Mouse (Mus musculus) kidney, embryonic 14.5 days (tissue): ENCODE results near the gene P2rx5. TPM values are rescaled to one million over a fixed set of nuclear protein-coding genes. Genes with fewer than 3 reads are reported as not detected.

Source experiments
- ATAC-seq: fragments of 200-750 bp; cut with Nextera tagmentation; 2 replicates; pipeline ENCODE4 v1.8.0; 2017; ENCODE audit warnings: moderate number of reproducible peaks, mild to moderate bottlenecking, moderate TSS enrichment, moderate library complexity; ENCODE audit not compliant: low FRiP score, low TSS enrichment
- H3K27ac ChIP-seq: fragments of 300-500 bp; sonication (generic); 2 replicates; pipeline ENCODE4 v1.5.1; 2014; ENCODE audit warnings: low read depth, mild to moderate bottlenecking, low read length, moderate library complexity, mixed read lengths
- H3K27me3 ChIP-seq: fragments of 300-500 bp; sonication (generic); 2 replicates; pipeline ENCODE4 v1.6.1; 2014; ENCODE audit warnings: mild to moderate bottlenecking, low read length; ENCODE audit not compliant: control insufficient read depth, insufficient read depth
- H3K36me3 ChIP-seq: fragments of 300-500 bp; sonication (generic); 2 replicates; pipeline ENCODE4 v1.6.1; 2014; ENCODE audit warnings: low read length, mixed read lengths; ENCODE audit not compliant: control insufficient read depth, insufficient read depth
- H3K4me1 ChIP-seq: fragments of 300-500 bp; sonication (generic); 2 replicates; pipeline ENCODE4 v1.6.1; 2014; ENCODE audit warnings: low read length, mixed read lengths; ENCODE audit not compliant: control insufficient read depth, insufficient read depth
- H3K4me2 ChIP-seq: fragments of 300-500 bp; sonication (generic); replicated peaks from 2 replicates; pipeline ENCODE4 v1.6.1; 2014; ENCODE audit warnings: low read depth, mild to moderate bottlenecking, low read length
- H3K4me3 ChIP-seq: fragments of 300-500 bp; sonication (generic); 2 replicates; pipeline ENCODE4 v1.5.1; 2014; ENCODE audit warnings: mild to moderate bottlenecking, low read length
- H3K9ac ChIP-seq: fragments of 300-500 bp; sonication (generic); 2 replicates; pipeline ENCODE4 v1.6.1; 2014; ENCODE audit warnings: low read depth, mild to moderate bottlenecking, low read length, moderate library complexity
- H3K9me3 ChIP-seq: fragments of 300-500 bp; sonication (generic); 2 replicates; pipeline ENCODE4 v1.6.1; 2016; ENCODE audit warnings: low read length; ENCODE audit not compliant: control insufficient read depth
- WGBS: fragments of 180-500 bp; shearing (Covaris S2); extraction: QIAGEN DNeasy Blood & Tissue Kit; methylation state at CpG from one replicate; pipeline ENCODE4 v1.1.7; 2014; 5-methylcytosine and 5-hydroxymethylcytosine counted together
- polyA plus RNA-seq: library from polyadenylated mRNA; unstranded; fragments of >200 nt; fragmentation: Nextera tagmentation; extraction: Ambion mirVana; gene quantifications from 2 replicates; pipeline ENCODE4 v1.2.1, GENCODE M21; 2014

P2rx5 gene
- polyA plus RNA-seq, 1 experiment from 2014 or later, result 0.34 TPM

DNA sequence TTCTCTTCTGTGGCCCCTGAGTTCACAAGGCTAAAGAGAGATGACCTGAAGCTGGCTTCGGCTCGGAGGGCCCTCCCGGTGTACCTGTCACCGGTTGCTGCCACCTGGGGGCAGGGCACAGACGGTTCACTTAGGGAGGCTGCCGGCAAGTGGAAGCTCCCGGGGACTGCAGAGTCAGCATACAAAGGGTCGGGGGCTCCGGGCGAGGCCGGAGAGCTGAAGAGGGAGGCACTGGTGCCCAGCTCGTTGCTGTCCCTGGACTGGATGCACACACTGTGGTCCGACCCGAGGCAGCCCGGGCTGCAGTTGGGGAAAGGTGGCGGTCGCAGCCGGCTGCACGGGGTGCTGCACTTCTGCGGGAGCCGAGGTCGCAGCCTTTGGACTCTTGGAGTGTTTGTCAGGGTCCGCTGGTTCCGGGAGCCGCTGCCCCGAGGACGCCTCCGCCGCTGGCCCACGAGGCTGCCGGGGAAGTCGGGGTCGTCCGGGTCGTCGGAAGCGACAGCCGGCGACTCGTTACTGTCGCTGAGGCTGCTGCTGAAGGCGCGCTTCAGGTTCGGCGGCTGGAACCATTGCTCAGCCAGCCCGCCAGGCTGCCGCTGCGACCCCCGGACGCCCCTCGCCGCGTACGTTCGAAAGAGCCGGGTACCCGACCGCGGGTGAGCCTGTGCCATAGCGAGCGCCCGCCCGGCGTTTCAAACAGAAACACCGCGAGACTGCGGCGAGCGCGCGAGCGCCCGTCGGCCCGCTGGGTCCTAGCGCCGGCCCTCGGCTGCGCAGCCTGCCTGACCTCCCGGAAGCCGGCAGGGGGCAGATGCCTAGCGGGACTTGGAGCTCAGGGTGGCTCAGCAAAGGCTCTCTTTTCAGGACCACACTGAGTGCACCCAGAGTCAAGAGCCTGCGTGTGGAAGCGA, 22.4 kb upstream of the P2rx5 start, which contains the start of gene Haspin:
Gene Haspin (minus strand): TSS at position 704 of the 911 bp plus-strand sequence.
- H3K36me3 ChIP-seq, result peaks cover 9% of the 10 kb centered on the region; the same call in 1 of the 2 replicates
- H3K9ac ChIP-seq, result peak within 1 kb of the TSS; percentile 74
- peak within 1 kb of the TSS; percentile 78 for H3K4me2 ChIP-seq
- peak; percentile 96 for ATAC-seq
- H3K27ac ChIP-seq, result no peak within 1 kb of the TSS
- H3K4me3 ChIP-seq, result peak within 1 kb of the TSS; percentile 93
- WGBS, result under 1% methylated on average over 78 of the region's 84 CpGs
- peaks cover 25% of the 10 kb centered on the region for H3K4me1 ChIP-seq
- H3K9me3 ChIP-seq, result no peaks in the 10 kb centered on the region
- no peaks in the 10 kb centered on the region for H3K27me3 ChIP-seq

GRCm38 (mm10) chr11:73144261-73144681, 15.9 kb upstream of the P2rx5 start:
- no peak overlapping the region for H3K9ac ChIP-seq
- no peaks in the 10 kb centered on the region for H3K9me3 ChIP-seq
- no peaks in the 10 kb centered on the region for H3K4me1 ChIP-seq
- H3K36me3 ChIP-seq, result no peaks in the 10 kb centered on the region
- H3K4me2 ChIP-seq, result no peak overlapping the region
- WGBS, result 68% methylated on average over 1 of the region's 1 CpGs
- H3K27ac ChIP-seq, result no peak overlapping the region
- no peak for ATAC-seq
- H3K27me3 ChIP-seq, result no peaks in the 10 kb centered on the region
- no peak overlapping the region for H3K4me3 ChIP-seq

- H3K9me3 ChIP-seq, result no peaks in the 10 kb centered on the region
- no peak overlapping the region for H3K4me2 ChIP-seq
- no peaks in the 10 kb centered on the region for H3K4me1 ChIP-seq
- 62% methylated on average over 11 of the region's 11 CpGs for WGBS
- no peak overlapping the region for H3K4me3 ChIP-seq
- H3K27ac ChIP-seq, result no peak overlapping the region
- no peak for ATAC-seq
- no peaks in the 10 kb centered on the region for H3K36me3 ChIP-seq
- H3K9ac ChIP-seq, result no peak overlapping the region
- no peaks in the 10 kb centered on the region for H3K27me3 ChIP-seq
These were observed 13.9 kb upstream of the P2rx5 start for GRCm38 (mm10) chr11:73146026-73146974.

DNA sequence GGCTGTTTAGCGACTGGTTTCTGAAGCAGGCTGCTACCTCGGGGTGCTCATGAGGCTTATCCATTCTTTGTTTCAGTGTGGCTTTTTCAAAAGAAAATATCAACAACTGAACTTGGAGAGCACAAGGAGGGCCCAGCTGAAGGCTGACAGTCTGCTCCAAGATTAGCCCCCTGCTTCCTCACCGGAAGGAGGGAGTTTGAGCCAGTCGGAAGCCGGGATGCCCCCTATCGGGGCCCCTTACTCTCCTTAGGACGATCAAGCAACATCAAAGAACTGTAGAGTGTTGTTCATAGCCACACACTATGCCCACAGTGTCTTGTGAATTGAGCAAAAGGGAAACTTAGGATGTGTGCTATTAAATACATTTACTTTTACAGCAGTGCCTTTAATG, 13.3 kb upstream of the P2rx5 start:
- no peak overlapping the region for H3K27ac ChIP-seq
- no peaks in the 10 kb centered on the region for H3K36me3 ChIP-seq
- WGBS, result 60% methylated on average over 7 of the region's 7 CpGs
- H3K4me2 ChIP-seq, result no peak overlapping the region
- no peak for ATAC-seq
- H3K9me3 ChIP-seq, result no peaks in the 10 kb centered on the region
- no peaks in the 10 kb centered on the region for H3K27me3 ChIP-seq
- H3K9ac ChIP-seq, result no peak overlapping the region
- H3K4me1 ChIP-seq, result no peaks in the 10 kb centered on the region
- H3K4me3 ChIP-seq, result no peak overlapping the region

DNA sequence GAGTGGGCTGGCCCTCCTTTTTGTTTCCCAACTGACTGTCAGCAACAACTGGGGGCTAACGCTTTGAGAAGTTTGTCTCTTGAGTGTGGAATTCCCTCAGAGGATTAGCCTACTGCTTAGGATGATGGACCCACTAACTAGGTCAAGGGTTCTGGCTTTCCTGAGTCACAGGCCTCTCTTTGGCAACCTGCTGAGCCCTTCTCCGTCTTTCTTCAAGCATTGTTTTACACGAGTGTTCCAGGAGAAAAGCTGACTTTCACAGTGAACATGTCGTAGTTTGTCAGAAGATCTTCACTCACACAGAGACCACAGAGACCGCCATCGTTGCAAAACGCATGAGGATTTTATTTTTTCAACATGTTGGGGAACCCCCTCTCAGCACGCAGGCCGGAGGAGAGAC, 12.0 kb upstream of the P2rx5 start:
- 85% methylated on average over 9 of the region's 9 CpGs for WGBS
- Histone ChIP-seq H3K9ac (no peak overlapping the region), H3K27me3 (no peaks in the 10 kb centered on the region), H3K9me3 (no peaks in the 10 kb centered on the region), H3K27ac (no peak overlapping the region), H3K4me2 (no peak overlapping the region), H3K4me3 (no peak overlapping the region), H3K4me1 (no peaks in the 10 kb centered on the region), H3K36me3 (no peaks in the 10 kb centered on the region)
- no peak for ATAC-seq

GRCm38 (mm10) chr11:73155071-73155470, 5.2 kb upstream of the P2rx5 start:
- Histone ChIP-seq H3K4me1 (no peaks in the 10 kb centered on the region), H3K36me3 (no peaks in the 10 kb centered on the region), H3K4me3 (no peak overlapping the region), H3K4me2 (no peak overlapping the region), H3K9ac (no peak overlapping the region), H3K27me3 (peaks cover 6% of the 10 kb centered on the region; the same call in 1 of the 2 replicates), H3K9me3 (no peaks in the 10 kb centered on the region), H3K27ac (no peak overlapping the region)
- WGBS, result 79% methylated on average over 6 of the region's 6 CpGs
- ATAC-seq, result no peak

GRCm38 (mm10) chr11:73160811-73161200, 585 bp downstream of the P2rx5 start:
- Histone ChIP-seq H3K4me2 (peak overlapping the region; percentile 89), H3K36me3 (no peaks in the 10 kb centered on the region), H3K4me3 (peak overlapping the region; percentile 44), H3K9ac (no peak overlapping the region), H3K4me1 (peaks cover 6% of the 10 kb centered on the region; the same call in 1 of the 2 replicates), H3K9me3 (no peaks in the 10 kb centered on the region), H3K27me3 (peaks cover 11% of the 10 kb centered on the region), H3K27ac (no peak overlapping the region)
- peak; percentile 21; the same call in 1 of the 2 replicates for ATAC-seq
- 17% methylated on average over 6 of the region's 6 CpGs for WGBS

- Histone ChIP-seq H3K4me3 (no peak overlapping the region), H3K9ac (no peak overlapping the region), H3K27ac (no peak overlapping the region), H3K36me3 (no peaks in the 10 kb centered on the region), H3K9me3 (no peaks in the 10 kb centered on the region), H3K27me3 (peaks cover 11% of the 10 kb centered on the region), H3K4me1 (peaks cover 6% of the 10 kb centered on the region; the same call in 1 of the 2 replicates), H3K4me2 (no peak overlapping the region)
- WGBS, result 87% methylated on average over 4 of the region's 4 CpGs
- ATAC-seq, result no peak
These were observed 1.4 kb downstream of the P2rx5 start for GRCm38 (mm10) chr11:73161616-73162015.
